Mouse (Mus musculus): ENCODE measurements at regions not wholly inside any gene's neighbourhood (a gene's known extent, or its start where the extent isn't known, plus 50 kb on each side); places are given as distances from the start of the nearest gene placed in this dataset.

- ATAC-seq (ENCODE audit: low FRiP score, low read depth) = no peak
- no peaks in the 10 kb centered on the region for H3K9me3 ChIP-seq
- no peak overlapping the region for H3K4me2 ChIP-seq (replicated peaks)
- H3K27me3 ChIP-seq = 0 out of 2 replicates have a peak, but pooled peaks cover 3% of the 10 kb centered on the region
- no peak overlapping the region for H3K9ac ChIP-seq
- no peak overlapping the region for H3K4me3 ChIP-seq
- H3K36me3 ChIP-seq = no peaks in the 10 kb centered on the region
- WGBS = 41% methylated on average over 6 of the region's 6 CpGs
- H3K27ac ChIP-seq = peak overlapping the region; percentile 45; the same call in 1 of the 2 replicates
- H3K4me1 ChIP-seq = peaks cover 53% of the 10 kb centered on the region
These were observed 175.3 kb downstream of the Gadd45g start for GRCm38 (mm10) chr13:52021828-52022227.

- no peak overlapping the region for H3K27ac ChIP-seq
- 0 out of 2 replicates have a peak, but pooled peaks cover 3% of the 10 kb centered on the region for H3K27me3 ChIP-seq
- no peaks in the 10 kb centered on the region for H3K9me3 ChIP-seq
- ATAC-seq (ENCODE audit: low FRiP score, low read depth) = no peak
- H3K4me1 ChIP-seq = peaks cover 55% of the 10 kb centered on the region
- H3K4me3 ChIP-seq = no peak overlapping the region
- no peaks in the 10 kb centered on the region for H3K36me3 ChIP-seq
- WGBS = 74% methylated on average over 4 of the region's 4 CpGs
- no peak overlapping the region for H3K4me2 ChIP-seq (replicated peaks)
- H3K9ac ChIP-seq = no peak overlapping the region
These were observed 176.1 kb downstream of the Gadd45g start for GRCm38 (mm10) chr13:52022529-52022928.

- H3K9me3 ChIP-seq = no peaks in the 10 kb centered on the region
- peak overlapping the region; percentile 52; the same call in 1 of the 2 replicates for H3K27ac ChIP-seq
- no peak overlapping the region for H3K4me3 ChIP-seq
- 0 out of 2 replicates have a peak, but pooled peaks cover 3% of the 10 kb centered on the region for H3K27me3 ChIP-seq
- peak overlapping the region; percentile 32 for H3K4me2 ChIP-seq (replicated peaks)
- peaks cover 55% of the 10 kb centered on the region for H3K4me1 ChIP-seq
- WGBS = 15% methylated on average over 2 of the region's 2 CpGs
- no peak overlapping the region for H3K9ac ChIP-seq
- no peak for ATAC-seq (ENCODE audit: low FRiP score, low read depth)
- no peaks in the 10 kb centered on the region for H3K36me3 ChIP-seq
These were observed 177.9 kb downstream of the Gadd45g start for GRCm38 (mm10) chr13:52024349-52024748.

GRCm38 (mm10) chr13:52024832-52025481 lies 178.5 kb downstream of the Gadd45g start:
- WGBS = 13% methylated on average over 18 of the region's 18 CpGs
- no peaks in the 10 kb centered on the region for H3K9me3 ChIP-seq
- no peaks in the 10 kb centered on the region for H3K36me3 ChIP-seq
- peak overlapping the region; percentile 52 for H3K27ac ChIP-seq
- peaks cover 55% of the 10 kb centered on the region for H3K4me1 ChIP-seq
- no peak overlapping the region for H3K9ac ChIP-seq
- 0 out of 2 replicates have a peak, but pooled peaks cover 3% of the 10 kb centered on the region for H3K27me3 ChIP-seq
- peak overlapping the region; percentile 32 for H3K4me2 ChIP-seq (replicated peaks)
- H3K4me3 ChIP-seq = no peak overlapping the region
- peak; percentile 55; the same call in 1 of the 2 replicates for ATAC-seq (ENCODE audit: low FRiP score, low read depth)

- no peak for ATAC-seq (ENCODE audit: low FRiP score, low read depth)
- Histone ChIP-seq H3K36me3 (no peaks in the 10 kb centered on the region), H3K4me2 (replicated peaks) (peak overlapping the region; percentile 32), H3K9ac (no peak overlapping the region), H3K4me3 (no peak overlapping the region), H3K9me3 (no peaks in the 10 kb centered on the region), H3K27me3 (0 out of 2 replicates have a peak, but pooled peaks cover 3% of the 10 kb centered on the region), H3K27ac (no peak overlapping the region; the same call in 1 of the 2 replicates), H3K4me1 (peaks cover 55% of the 10 kb centered on the region)
- WGBS = 60% methylated on average over 5 of the region's 5 CpGs
These were observed 179.0 kb downstream of the Gadd45g start for GRCm38 (mm10) chr13:52025482-52025848.

GRCm38 (mm10) chr13:52026291-52026690 lies 179.8 kb downstream of the Gadd45g start:
- H3K4me2 ChIP-seq (replicated peaks) = no peak overlapping the region
- H3K9me3 ChIP-seq = peaks cover 3% of the 10 kb centered on the region; the same call in 1 of the 2 replicates
- no peak overlapping the region for H3K27ac ChIP-seq
- no peaks in the 10 kb centered on the region for H3K36me3 ChIP-seq
- no peak for ATAC-seq (ENCODE audit: low FRiP score, low read depth)
- H3K9ac ChIP-seq = no peak overlapping the region
- H3K27me3 ChIP-seq = no peaks in the 10 kb centered on the region
- no peak overlapping the region for H3K4me3 ChIP-seq
- WGBS = 84% methylated on average over 7 of the region's 7 CpGs
- H3K4me1 ChIP-seq = peaks cover 49% of the 10 kb centered on the region

- Histone ChIP-seq H3K4me2 (replicated peaks) (no peak overlapping the region), H3K36me3 (no peaks in the 10 kb centered on the region), H3K4me1 (peaks cover 25% of the 10 kb centered on the region), H3K27me3 (no peaks in the 10 kb centered on the region), H3K4me3 (no peak overlapping the region), H3K27ac (no peak overlapping the region), H3K9me3 (peaks cover 3% of the 10 kb centered on the region; the same call in 1 of the 2 replicates), H3K9ac (no peak overlapping the region)
- WGBS = 54% methylated on average over 3 of the region's 3 CpGs
- no peak for ATAC-seq (ENCODE audit: low FRiP score, low read depth)
These were observed 183.5 kb downstream of the Gadd45g start for GRCm38 (mm10) chr13:52029868-52030422.

GRCm38 (mm10) chr13:52031465-52031864 lies 185.0 kb downstream of the Gadd45g start:
- Histone ChIP-seq H3K27ac (no peak overlapping the region), H3K4me1 (peaks cover 13% of the 10 kb centered on the region), H3K27me3 (no peaks in the 10 kb centered on the region), H3K36me3 (no peaks in the 10 kb centered on the region), H3K4me3 (no peak overlapping the region), H3K4me2 (replicated peaks) (no peak overlapping the region), H3K9ac (no peak overlapping the region), H3K9me3 (peaks cover 3% of the 10 kb centered on the region; the same call in 1 of the 2 replicates)
- no peak for ATAC-seq (ENCODE audit: low FRiP score, low read depth)
- WGBS = 41% methylated on average over 5 of the region's 5 CpGs

GRCm38 (mm10) chr13:52035731-52036130 lies 189.3 kb downstream of the Gadd45g start:
- no peak overlapping the region for H3K9ac ChIP-seq
- no peaks in the 10 kb centered on the region for H3K36me3 ChIP-seq
- no peak for ATAC-seq (ENCODE audit: low FRiP score, low read depth)
- no peak overlapping the region for H3K4me3 ChIP-seq
- H3K4me2 ChIP-seq (replicated peaks) = no peak overlapping the region
- peaks cover 3% of the 10 kb centered on the region; the same call in 1 of the 2 replicates for H3K9me3 ChIP-seq
- no peak overlapping the region for H3K27ac ChIP-seq
- H3K27me3 ChIP-seq = no peaks in the 10 kb centered on the region
- 73% methylated on average over 6 of the region's 6 CpGs for WGBS
- H3K4me1 ChIP-seq = no peaks in the 10 kb centered on the region; the same call in 1 of the 2 replicates

- peaks cover 4% of the 10 kb centered on the region for H3K4me1 ChIP-seq
- H3K9me3 ChIP-seq = no peaks in the 10 kb centered on the region
- no peak for ATAC-seq (ENCODE audit: low FRiP score, low read depth)
- no peak overlapping the region for H3K27ac ChIP-seq
- no peak overlapping the region for H3K4me3 ChIP-seq
- WGBS = 69% methylated on average over 5 of the region's 5 CpGs
- H3K4me2 ChIP-seq (replicated peaks) = no peak overlapping the region
- no peaks in the 10 kb centered on the region for H3K36me3 ChIP-seq
- H3K27me3 ChIP-seq = no peaks in the 10 kb centered on the region
- no peak overlapping the region for H3K9ac ChIP-seq
These were observed 189.9 kb downstream of the Gadd45g start for GRCm38 (mm10) chr13:52036351-52036750.

GRCm38 (mm10) chr13:52037218-52037617 lies 190.7 kb downstream of the Gadd45g start:
- no peak overlapping the region for H3K9ac ChIP-seq
- no peaks in the 10 kb centered on the region for H3K9me3 ChIP-seq
- H3K27me3 ChIP-seq = no peaks in the 10 kb centered on the region
- H3K36me3 ChIP-seq = no peaks in the 10 kb centered on the region
- no peak overlapping the region for H3K4me2 ChIP-seq (replicated peaks)
- no peak overlapping the region for H3K27ac ChIP-seq
- WGBS = 79% methylated on average over 13 of the region's 13 CpGs
- no peak for ATAC-seq (ENCODE audit: low FRiP score, low read depth)
- H3K4me3 ChIP-seq = no peak overlapping the region
- H3K4me1 ChIP-seq = peaks cover 12% of the 10 kb centered on the region

GRCm38 (mm10) chr13:52041467-52042421 lies 195.3 kb downstream of the Gadd45g start:
- peaks cover 18% of the 10 kb centered on the region for H3K4me1 ChIP-seq
- WGBS = 48% methylated on average over 15 of the region's 15 CpGs
- H3K9me3 ChIP-seq = no peaks in the 10 kb centered on the region
- no peaks in the 10 kb centered on the region for H3K27me3 ChIP-seq
- peak; percentile 80 for ATAC-seq (ENCODE audit: low FRiP score, low read depth)
- H3K36me3 ChIP-seq = no peaks in the 10 kb centered on the region
- no peak overlapping the region for H3K9ac ChIP-seq
- H3K4me2 ChIP-seq (replicated peaks) = peak overlapping the region; percentile 27; the same call in 1 of the 2 replicates
- H3K27ac ChIP-seq = peak overlapping the region; percentile 61; the same call in 1 of the 2 replicates
- H3K4me3 ChIP-seq = no peak overlapping the region
